Comparison of ENCODE assay signal across 8 mouse cellular contexts in genomic region chr8:104343957-104344356, GRCm38 (mm10). TPM values are rescaled to one million over a fixed set of nuclear protein-coding genes. Genes with fewer than 3 reads are reported as not detected.
A peak's percentile ranks its signal among the peaks of the same experiment; 100 is the strongest.
DNase-seq lines count a peak whose midpoint lies in the region; ATAC-seq and TF ChIP-seq lines count a peak whose summit lies in the region.

No protein-coding gene starts in this region.

- H3K27me3 ChIP-seq in C2C12 (ENCODE audit: control insufficient read depth, insufficient read depth, insufficient read length): no peaks in the 10 kb centered on the region
- no peaks in the 10 kb centered on the region for H3K27me3 ChIP-seq in heart, embryonic 12.5 days (replicated peaks)
- no peaks in the 10 kb centered on the region for H3K27me3 ChIP-seq in kidney, postnatal 0 days (ENCODE audit: insufficient read depth, low read length)
- H3K27me3 ChIP-seq in liver, embryonic 11.5 days (replicated peaks; ENCODE audit: control insufficient read depth, insufficient read depth, low read length): no peaks in the 10 kb centered on the region

- TF ChIP-seq CTCF in C2C12 (IDR thresholded peaks at IDR 0.05; ENCODE audit: control insufficient read depth, insufficient read depth, insufficient read length): peak; percentile 98
- peak; percentile 86 for TF ChIP-seq CTCF in bone marrow macrophage, adult 2 months (IDR thresholded peaks at IDR 0.05; ENCODE audit: low read depth, low read length)
- peak; percentile 99 for TF ChIP-seq CTCF in embryonic fibroblast, embryonic 13.5 days (IDR thresholded peaks at IDR 0.05; ENCODE audit: borderline replicate concordance, insufficient read depth, low read length)
- TF ChIP-seq CTCF in kidney, postnatal 0 days (IDR thresholded peaks at IDR 0.05; ENCODE audit: low read depth): peak; percentile 96

- peaks cover 19% of the 10 kb centered on the region for H3K79me2 ChIP-seq in C2C12 (ENCODE audit: control insufficient read depth, insufficient read depth)

- H3K4me2 ChIP-seq in heart, embryonic 12.5 days: no peak overlapping the region
- H3K4me2 ChIP-seq in kidney, postnatal 0 days (ENCODE audit: low read length): no peak overlapping the region
- H3K4me2 ChIP-seq in liver, embryonic 11.5 days: no peak overlapping the region

- no peak for TF ChIP-seq POLR2A in bone marrow macrophage, adult 2 months (IDR thresholded peaks at IDR 0.05; ENCODE audit: borderline replicate concordance, low read depth, low read length)
- TF ChIP-seq POLR2A in embryonic fibroblast, embryonic 13.5 days (IDR thresholded peaks at IDR 0.05; ENCODE audit: low read depth, low read length): no peak

- DNase-seq in kidney, postnatal 0 days (ENCODE audit: low spot score): peak; percentile 89
- DNase-seq in liver, embryonic 11.5 days (ENCODE audit: low spot score): peak; percentile 77
- DNase-seq in naive thymus-derived CD4-positive, alpha-beta T cell, adult 2 months (ENCODE audit: low read depth): peak; percentile 90
- DNase-seq in spleen, postnatal 4 days (ENCODE audit: low spot score in 2 of 2): peak; percentile 74 to 93

- H3ac ChIP-seq in C2C12 (ENCODE audit: control insufficient read depth, insufficient read length, low read depth): no peak overlapping the region

- no peaks in the 10 kb centered on the region for H3K9me3 ChIP-seq in heart, embryonic 12.5 days (replicated peaks)
- no peaks in the 10 kb centered on the region for H3K9me3 ChIP-seq in kidney, postnatal 0 days (replicated peaks; ENCODE audit: low read length)
- H3K9me3 ChIP-seq in liver, embryonic 11.5 days (ENCODE audit: control insufficient read depth, low read length): no peaks in the 10 kb centered on the region

- ATAC-seq in heart, embryonic 12.5 days (ENCODE audit: insufficient number of reproducible peaks, low FRiP score): peak; percentile 33; the same call in 1 of the 2 replicates
- ATAC-seq in kidney, postnatal 0 days (replicated peaks; ENCODE audit: low FRiP score, low read depth): peak; percentile 60
- ATAC-seq in liver, embryonic 11.5 days (replicated peaks; ENCODE audit: low FRiP score): peak; percentile 49

- 13% methylated on average over 7 of the region's 7 CpGs for WGBS in heart, embryonic 12.5 days
- 12% methylated on average over 7 of the region's 7 CpGs for WGBS in kidney, postnatal 0 days
- 11% methylated on average over 7 of the region's 7 CpGs for WGBS in liver, embryonic 11.5 days

- H3K36me3 ChIP-seq in C2C12 (ENCODE audit: control insufficient read depth, insufficient read depth): peaks cover 59% of the 10 kb centered on the region
- H3K36me3 ChIP-seq in heart, embryonic 12.5 days: peaks cover 41% of the 10 kb centered on the region
- peaks cover 14% of the 10 kb centered on the region for H3K36me3 ChIP-seq in kidney, postnatal 0 days (ENCODE audit: insufficient read depth, low read length)
- no peaks in the 10 kb centered on the region; the same call in 1 of the 2 replicates for H3K36me3 ChIP-seq in liver, embryonic 11.5 days (ENCODE audit: control insufficient read depth, insufficient read depth, low read length)

- no peak overlapping the region for H3K9ac ChIP-seq in heart, embryonic 12.5 days
- H3K9ac ChIP-seq in kidney, postnatal 0 days (ENCODE audit: low read depth, low read length): no peak overlapping the region
- no peak overlapping the region for H3K9ac ChIP-seq in liver, embryonic 11.5 days (ENCODE audit: low read depth, low read length)

- no peak overlapping the region for H3K4me3 ChIP-seq in C2C12 (ENCODE audit: insufficient read depth, poor library complexity, severe bottlenecking)
- H3K4me3 ChIP-seq in bone marrow macrophage, adult 2 months (ENCODE audit: insufficient read depth, low read length): 0 out of 2 replicates have a peak overlapping the region, but pooled peaks have one; percentile 5
- no peak overlapping the region for H3K4me3 ChIP-seq in embryonic fibroblast, embryonic 13.5 days (ENCODE audit: insufficient read depth, low read length)
- H3K4me3 ChIP-seq in heart, embryonic 12.5 days: no peak overlapping the region
- no peak overlapping the region for H3K4me3 ChIP-seq in kidney, postnatal 0 days (replicated peaks; ENCODE audit: low read depth, low read length)
- H3K4me3 ChIP-seq in liver, embryonic 11.5 days (ENCODE audit: low read depth, low read length): no peak overlapping the region

- H3K79me3 ChIP-seq in C2C12 (ENCODE audit: low read depth): peaks cover 8% of the 10 kb centered on the region

- H3K27ac ChIP-seq in bone marrow macrophage, adult 2 months (ENCODE audit: insufficient read depth, low read depth, low read length): peak overlapping the region; percentile 28; the same call in 1 of the 2 replicates
- no peak overlapping the region for H3K27ac ChIP-seq in embryonic fibroblast, embryonic 13.5 days (ENCODE audit: insufficient read depth, low read length)
- H3K27ac ChIP-seq in heart, embryonic 12.5 days (ENCODE audit: poor library complexity, severe bottlenecking): no peak overlapping the region
- H3K27ac ChIP-seq in kidney, postnatal 0 days: no peak overlapping the region
- no peak overlapping the region for H3K27ac ChIP-seq in liver, embryonic 11.5 days (ENCODE audit: low read depth, low read length)

- H3K4me1 ChIP-seq in bone marrow macrophage, adult 2 months (ENCODE audit: control insufficient read depth, insufficient read depth, low read length): peaks cover 32% of the 10 kb centered on the region
- H3K4me1 ChIP-seq in embryonic fibroblast, embryonic 13.5 days (ENCODE audit: control insufficient read depth, insufficient read depth, low read length): no peaks in the 10 kb centered on the region; the same call in 1 of the 2 replicates
- peaks cover 37% of the 10 kb centered on the region for H3K4me1 ChIP-seq in heart, embryonic 12.5 days (replicated peaks)
- H3K4me1 ChIP-seq in kidney, postnatal 0 days (replicated peaks; ENCODE audit: insufficient read depth, low read length): 0 out of 2 replicates have a peak, but pooled peaks cover 12% of the 10 kb centered on the region
- peaks cover 7% of the 10 kb centered on the region for H3K4me1 ChIP-seq in liver, embryonic 11.5 days (replicated peaks; ENCODE audit: control insufficient read depth, insufficient read depth, low read length)

TF ChIP-seq in C2C12, 6 proteins besides CTCF, POLR2A, EP300 and RAD21:
- TF ChIP-seq FOSL1 (IDR thresholded peaks at IDR 0.05; ENCODE audit: insufficient read depth, low read length, poor library complexity, severe bottlenecking): no peak
- no peak for TF ChIP-seq MAX (IDR thresholded peaks at IDR 0.05)
- no peak for TF ChIP-seq MYOD1 (IDR thresholded peaks at IDR 0.05; ENCODE audit: control insufficient read depth, insufficient read length, low read depth)
- TF ChIP-seq USF1 (IDR thresholded peaks at IDR 0.05; ENCODE audit: low read depth): no peak
- no peak for TF ChIP-seq CEBPB (IDR thresholded peaks at IDR 0.05; ENCODE audit: low read depth)
- no peak for TF ChIP-seq MYOG (IDR thresholded peaks at IDR 0.05; ENCODE audit: control insufficient read depth, extremely low read depth, insufficient read length)
TF ChIP-seq in C2C12: peak in this region for 0.

RNA-seq across cellular contexts. Expression of gene Cmtm3, which starts 4.7 kb away (rescaled TPM):
- 86.5 TPM for polyA plus RNA-seq in C2C12 (2012; fragmentation: generic; extraction: Trizol)
- 227 and 236 TPM in 2 replicates for polyA plus RNA-seq in bone marrow macrophage, adult 2 months (2012; ENCODE audit: insufficient read depth, insufficient read length, missing spikeins)
- 133 and 134 TPM in 2 replicates for polyA plus RNA-seq in embryonic fibroblast, embryonic 13.5 days (2011; ENCODE audit: insufficient read length, low read depth, missing spikeins)
- 107 and 112 TPM in 2 replicates for polyA plus RNA-seq in heart, embryonic 12.5 days (2016; fragmentation: Nextera tagmentation; extraction: Ambion mirVana)
- polyA plus RNA-seq in kidney, postnatal 0 days (2015; fragmentation: Nextera tagmentation; extraction: Ambion mirVana): 125 and 132 TPM in 2 replicates
- polyA plus RNA-seq in liver, embryonic 11.5 days (2014; fragmentation: Nextera tagmentation; extraction: Ambion mirVana): 62.4 and 65.0 TPM in 2 replicates

RNA-seq across cellular contexts. Expression of gene Cmtm2b, which starts 21.9 kb away (rescaled TPM):
- not detected for polyA plus RNA-seq in C2C12 (2012; fragmentation: generic; extraction: Trizol)
- not detected in 2 replicates for polyA plus RNA-seq in bone marrow macrophage, adult 2 months (2012; ENCODE audit: insufficient read depth, insufficient read length, missing spikeins)
- not detected in 2 replicates for polyA plus RNA-seq in embryonic fibroblast, embryonic 13.5 days (2011; ENCODE audit: insufficient read length, low read depth, missing spikeins)
- polyA plus RNA-seq in heart, embryonic 12.5 days (2016; fragmentation: Nextera tagmentation; extraction: Ambion mirVana): not detected in 2 replicates
- polyA plus RNA-seq in kidney, postnatal 0 days (2015; fragmentation: Nextera tagmentation; extraction: Ambion mirVana): not detected in 2 replicates
- not detected in 2 replicates for polyA plus RNA-seq in liver, embryonic 11.5 days (2014; fragmentation: Nextera tagmentation; extraction: Ambion mirVana)

RNA-seq across cellular contexts. Expression of gene Gm11020, which starts 22.6 kb away (rescaled TPM):
- polyA plus RNA-seq in C2C12 (2012; fragmentation: generic; extraction: Trizol): not detected
- polyA plus RNA-seq in bone marrow macrophage, adult 2 months (2012; ENCODE audit: insufficient read depth, insufficient read length, missing spikeins): not detected in 2 replicates
- not detected in 2 replicates for polyA plus RNA-seq in embryonic fibroblast, embryonic 13.5 days (2011; ENCODE audit: insufficient read length, low read depth, missing spikeins)
- polyA plus RNA-seq in heart, embryonic 12.5 days (2016; fragmentation: Nextera tagmentation; extraction: Ambion mirVana): not detected in 2 replicates
- not detected in 2 replicates for polyA plus RNA-seq in kidney, postnatal 0 days (2015; fragmentation: Nextera tagmentation; extraction: Ambion mirVana)
- not detected in 2 replicates for polyA plus RNA-seq in liver, embryonic 11.5 days (2014; fragmentation: Nextera tagmentation; extraction: Ambion mirVana)

RNA-seq across cellular contexts. Expression of gene Cmtm1, which starts 34.0 kb away (rescaled TPM):
- not detected for polyA plus RNA-seq in C2C12 (2012; fragmentation: generic; extraction: Trizol)
- not detected in 2 replicates for polyA plus RNA-seq in bone marrow macrophage, adult 2 months (2012; ENCODE audit: insufficient read depth, insufficient read length, missing spikeins)
- polyA plus RNA-seq in embryonic fibroblast, embryonic 13.5 days (2011; ENCODE audit: insufficient read length, low read depth, missing spikeins): not detected in 2 replicates
- polyA plus RNA-seq in heart, embryonic 12.5 days (2016; fragmentation: Nextera tagmentation; extraction: Ambion mirVana): not detected in 2 replicates
- polyA plus RNA-seq in kidney, postnatal 0 days (2015; fragmentation: Nextera tagmentation; extraction: Ambion mirVana): not detected in 2 replicates
- not detected in 2 replicates for polyA plus RNA-seq in liver, embryonic 11.5 days (2014; fragmentation: Nextera tagmentation; extraction: Ambion mirVana)

RNA-seq across cellular contexts. Expression of gene Gm45711, which starts 34.1 kb away (rescaled TPM):
- polyA plus RNA-seq in C2C12 (2012; fragmentation: generic; extraction: Trizol): not detected
- not detected in 2 replicates for polyA plus RNA-seq in bone marrow macrophage, adult 2 months (2012; ENCODE audit: insufficient read depth, insufficient read length, missing spikeins)
- polyA plus RNA-seq in embryonic fibroblast, embryonic 13.5 days (2011; ENCODE audit: insufficient read length, low read depth, missing spikeins): not detected in 2 replicates
- not detected in 2 replicates for polyA plus RNA-seq in heart, embryonic 12.5 days (2016; fragmentation: Nextera tagmentation; extraction: Ambion mirVana)
- not detected in 2 replicates for polyA plus RNA-seq in kidney, postnatal 0 days (2015; fragmentation: Nextera tagmentation; extraction: Ambion mirVana)
- not detected in 2 replicates for polyA plus RNA-seq in liver, embryonic 11.5 days (2014; fragmentation: Nextera tagmentation; extraction: Ambion mirVana)
